Mouse (Mus musculus): ENCODE measurements around the gene Xpnpep2.

- TF ChIP-seq CTCF (IDR thresholded peaks at IDR 0.05; ENCODE audit: low read depth) (no peak), EP300 (IDR thresholded peaks at IDR 0.05; ENCODE audit: low read depth) (no peak)
Observed at GRCm38 (mm10) chrX:48104736-48105441, 3.6 kb upstream of the Xpnpep2 start.

Data from liver, postnatal 0 days (tissue).